Mouse (Mus musculus): Measurements from ENCODE around the gene Alg12.

Gene Alg12

GRCm38 (mm10) chr15:88819026-88819905 lies at the start of gene Alg12, which contains the start of gene Creld2:
Gene Alg12, minus strand, starts transcription at chr15:88819318.
Gene Creld2, plus strand, starts transcription at chr15:88819646.
- DNase-seq, result peak; percentile 97

GRCm38 (mm10) chr15:88868024-88868742 lies 49.1 kb upstream of the Alg12 start:
- no peak for DNase-seq

GRCm38 (mm10) chr15:88867368-88868023 lies 48.4 kb upstream of the Alg12 start:
- DNase-seq, result no peak

- no peak for DNase-seq
These were observed 47.8 kb upstream of the Alg12 start for GRCm38 (mm10) chr15:88866934-88867356.

GRCm38 (mm10) chr15:88865888-88866695 lies 47.0 kb upstream of the Alg12 start:
- no peak for DNase-seq

GRCm38 (mm10) chr15:88865061-88865460 lies 45.9 kb upstream of the Alg12 start:
- no peak for DNase-seq

- peak; percentile 38 for DNase-seq
These were observed 45.3 kb upstream of the Alg12 start for GRCm38 (mm10) chr15:88864270-88865030.

- DNase-seq, result peak; percentile 74
These were observed 44.6 kb upstream of the Alg12 start for GRCm38 (mm10) chr15:88863695-88864231.

GRCm38 (mm10) chr15:88862881-88863694 lies 44.0 kb upstream of the Alg12 start:
- DNase-seq, result peak; percentile 56

- peak; percentile 95 for DNase-seq
These were observed 42.9 kb upstream of the Alg12 start, which contains the start of gene Pim3 for GRCm38 (mm10) chr15:88861772-88862622. Gene Pim3, plus strand, starts transcription at chr15:88862186.

- DNase-seq, result peak; percentile 38
These were observed 41.7 kb upstream of the Alg12 start for GRCm38 (mm10) chr15:88860781-88861180.

GRCm38 (mm10) chr15:88859206-88859970 lies 40.3 kb upstream of the Alg12 start:
- no peak for DNase-seq

GRCm38 (mm10) chr15:88858707-88859106 lies 39.6 kb upstream of the Alg12 start:
- no peak for DNase-seq

GRCm38 (mm10) chr15:88858141-88858541 lies 39.0 kb upstream of the Alg12 start:
- DNase-seq, result no peak

- DNase-seq, result no peak
These were observed 38.2 kb upstream of the Alg12 start for GRCm38 (mm10) chr15:88857361-88857760.

- no peak for DNase-seq
These were observed 37.5 kb upstream of the Alg12 start for GRCm38 (mm10) chr15:88856613-88857012.

GRCm38 (mm10) chr15:88855896-88856417 lies 36.8 kb upstream of the Alg12 start:
- no peak for DNase-seq
